Mouse (Mus musculus) effector memory CD4-positive, alpha-beta T cell, adult 7 months (primary cell): ENCODE measurements around the gene Rnf10. TPM values are rescaled to one million over a fixed set of nuclear protein-coding genes. Genes with fewer than 3 reads are reported as not detected.

Experiments
- polyA plus RNA-seq: library from polyadenylated mRNA; unstranded; fragments of 100-300 nt; shearing (Covaris generic); gene quantifications from one replicate; pipeline ENCODE4 v1.2.1, GENCODE M21; 2017

Gene Rnf10
- polyA plus RNA-seq = 130 TPM

DNA sequence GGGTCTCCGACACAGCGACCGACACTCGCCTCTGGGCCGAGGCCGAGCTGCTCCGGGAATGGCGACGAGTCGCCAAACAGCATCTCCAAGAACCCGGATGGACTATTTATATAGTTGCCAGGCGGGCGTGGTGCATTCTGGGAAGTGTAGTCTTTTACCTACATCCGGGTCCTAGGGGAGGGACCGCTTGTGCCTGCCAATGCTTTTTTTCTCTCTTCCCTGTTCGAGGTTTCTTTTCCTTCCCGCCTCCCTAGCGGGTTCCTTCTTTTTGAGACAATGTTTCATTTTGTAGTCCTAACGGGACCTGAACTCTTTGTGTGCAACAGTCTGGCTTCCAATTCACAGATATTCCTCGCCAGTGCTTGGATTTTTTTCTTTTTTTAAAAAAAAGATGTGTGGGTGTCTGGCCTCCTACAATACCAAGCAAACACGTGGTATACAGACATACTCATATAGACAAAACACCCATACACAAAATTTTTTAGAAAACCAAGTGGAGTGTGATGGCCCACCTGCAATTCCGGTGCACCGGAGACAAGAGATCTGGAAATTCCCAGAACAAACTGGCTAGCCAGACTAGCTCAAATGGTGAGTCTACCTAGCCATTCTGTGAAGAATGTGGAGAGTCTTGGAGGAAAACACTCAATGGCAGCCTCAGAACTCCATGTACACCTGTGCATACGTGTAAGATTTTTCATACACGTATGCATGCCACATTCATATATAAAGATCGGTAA, at the start of gene Rnf10:
Rnf10 (minus strand) TSS at position 87 of the 737 bp plus-strand sequence.

DNA sequence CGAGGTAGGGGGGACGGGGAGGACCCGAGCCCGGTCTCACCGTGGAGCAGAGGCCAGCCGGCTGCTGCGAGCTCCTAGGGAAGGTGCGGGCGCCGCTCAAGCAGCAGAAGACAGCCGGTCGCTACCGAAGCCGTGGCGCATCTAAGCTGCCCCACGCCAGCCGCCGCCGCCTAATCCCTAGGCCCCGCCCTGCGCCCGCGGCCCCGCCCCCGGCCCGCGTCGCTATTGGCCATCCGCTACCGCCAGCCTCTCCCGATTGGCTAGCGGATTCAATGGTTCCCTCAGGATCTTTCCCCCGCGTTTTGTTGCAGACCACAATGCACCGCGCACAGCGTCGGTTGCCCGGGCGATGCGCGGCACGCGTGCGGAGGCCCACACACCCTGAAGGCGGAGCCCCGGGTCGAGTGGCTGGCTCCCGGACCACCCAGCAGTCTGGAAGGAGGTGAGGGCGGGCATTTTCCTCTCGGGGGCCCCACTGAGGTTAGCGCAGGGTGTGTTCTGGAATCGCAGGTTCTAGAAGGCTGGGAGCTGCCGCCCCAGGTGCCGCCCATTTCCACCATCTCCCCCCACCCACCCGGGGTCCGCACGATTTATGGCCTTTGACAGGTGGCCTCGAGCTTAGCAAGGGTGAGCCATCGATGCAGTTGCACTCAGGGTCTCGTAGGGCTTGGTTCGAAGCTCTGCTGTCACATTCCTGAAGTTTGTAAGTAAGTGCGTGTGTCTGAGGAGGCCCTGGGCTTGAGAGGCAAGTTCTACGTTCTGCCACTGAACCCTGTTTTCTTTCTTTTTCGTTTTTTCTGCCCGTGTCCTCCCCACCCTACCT, 28.3 kb upstream of the Rnf10 start, which contains the start of gene Dynll1:
Dynll1 (minus strand) TSS at position 208 of the 823 bp plus-strand sequence.

GRCm38 (mm10) chr5:115279226-115280049, 6.7 kb upstream of the Rnf10 start, which contains the start of gene Coq5:
Gene Coq5 (plus strand): TSS chr5:115279666.

DNA sequence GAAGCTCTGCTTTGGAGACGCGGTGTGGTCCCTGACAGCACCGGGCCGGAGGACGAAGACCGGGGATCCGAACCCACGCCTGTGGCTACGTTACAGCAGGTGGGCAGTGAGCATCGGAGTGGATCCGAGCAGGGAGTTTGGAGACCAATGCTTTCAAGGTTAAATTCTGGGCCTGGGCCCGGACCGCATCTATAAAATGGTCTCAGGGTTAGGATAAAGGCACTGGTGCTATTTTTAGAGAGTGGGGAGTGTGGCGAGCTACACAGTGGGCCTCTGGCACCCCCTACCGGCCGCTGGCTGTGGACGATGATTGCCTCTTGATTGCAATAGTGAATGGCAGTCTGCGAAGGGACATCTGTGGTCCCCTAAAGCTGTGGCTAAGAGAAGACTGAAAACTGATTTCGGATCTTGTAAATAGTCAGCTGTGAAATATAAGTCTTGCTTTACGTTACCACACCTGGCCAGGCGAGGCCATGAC, 36.9 kb downstream of the Rnf10 start, which contains the start of gene Pop5:
Pop5 (plus strand) TSS at position 51 of the 478 bp plus-strand sequence.

DNA sequence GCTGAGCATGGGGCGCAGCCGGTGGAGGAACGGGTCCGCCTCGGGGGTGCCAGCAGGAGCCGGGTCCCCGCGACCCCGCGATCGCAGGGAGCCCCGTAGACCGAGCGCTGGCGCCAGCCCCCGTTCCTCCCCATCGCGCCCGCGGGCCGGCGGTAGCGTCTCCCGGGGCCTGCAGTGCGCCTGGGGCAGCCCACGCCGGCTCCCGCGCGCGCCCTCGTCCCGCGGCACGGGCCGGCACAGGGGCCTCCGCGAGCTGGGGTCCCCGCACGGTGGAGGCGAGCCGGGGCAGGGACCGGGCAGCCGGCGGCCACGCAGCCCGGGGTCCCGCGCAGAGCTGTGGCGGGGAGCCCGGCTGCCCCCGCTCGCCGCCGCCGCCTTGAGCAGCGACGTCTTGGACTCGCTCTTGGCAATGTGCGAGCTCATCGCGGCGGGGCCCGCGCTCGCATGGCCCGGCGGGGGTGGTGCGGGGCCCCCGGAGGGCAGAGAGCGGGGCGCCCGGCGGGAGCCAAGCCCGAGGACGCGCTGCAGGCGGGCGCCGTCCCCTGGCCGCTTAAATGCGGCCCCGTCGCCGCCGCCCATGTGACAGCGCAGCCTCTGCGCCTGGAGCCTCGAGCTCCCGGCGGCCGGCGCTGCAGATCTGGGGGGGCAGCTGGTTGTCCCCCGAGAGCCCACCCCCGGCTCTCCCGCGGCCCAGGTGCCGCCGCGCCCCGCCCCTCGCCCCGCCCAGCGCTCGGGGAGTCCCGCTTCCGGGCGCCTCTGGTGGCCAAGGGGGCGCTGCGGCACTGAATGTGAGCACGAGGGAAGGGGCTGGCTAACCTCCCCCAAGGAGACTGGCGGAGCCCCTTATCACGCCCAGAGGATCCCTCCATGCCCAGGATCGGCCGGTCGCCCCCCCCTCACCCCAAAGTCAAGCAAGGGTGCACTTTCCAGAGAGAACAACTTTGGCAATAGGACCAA, 78.8 kb downstream of the Rnf10 start, which contains the start of gene Cabp1:
Cabp1 (minus strand) TSS at position 713 of the 957 bp plus-strand sequence.

Other genes with a start within 250 kb of the Rnf10 start
- gene Gm10401, start 174.6 kb downstream of the Rnf10 start, polyA plus RNA-seq = 2.4 TPM
- 15.6 TPM for gene Acads, start 153.6 kb downstream of the Rnf10 start, polyA plus RNA-seq
- 61.3 TPM for gene Unc119b, start 137.9 kb downstream of the Rnf10 start, polyA plus RNA-seq
- 61.4 TPM for gene Mlec, start 114.7 kb downstream of the Rnf10 start, polyA plus RNA-seq
- not detected for gene Cabp1, start 78.5 kb downstream of the Rnf10 start, polyA plus RNA-seq
- 115 TPM for gene Pop5, start 37.1 kb downstream of the Rnf10 start, polyA plus RNA-seq
- 40.2 TPM for gene Coq5, start 6.8 kb upstream of the Rnf10 start, polyA plus RNA-seq
- 331 TPM for gene Dynll1, start 28.1 kb upstream of the Rnf10 start, polyA plus RNA-seq
- 88.6 TPM for gene Srsf9, start 54.3 kb upstream of the Rnf10 start, polyA plus RNA-seq
- gene Gatc, start 68.3 kb upstream of the Rnf10 start, polyA plus RNA-seq = 5.5 TPM
- gene Triap1, start 68.3 kb upstream of the Rnf10 start, polyA plus RNA-seq = 22.9 TPM
- gene Cox6a1, start 76.1 kb upstream of the Rnf10 start, polyA plus RNA-seq = 459 TPM
- 0.27 TPM for gene Msi1, start 156.7 kb upstream of the Rnf10 start, polyA plus RNA-seq
- not detected for gene Pla2g1b, start 193.4 kb upstream of the Rnf10 start, polyA plus RNA-seq
- gene Sirt4, start 211.8 kb upstream of the Rnf10 start, polyA plus RNA-seq = 14.3 TPM
- gene Pxn, start 233.8 kb upstream of the Rnf10 start, polyA plus RNA-seq = 64.8 TPM